Mouse (Mus musculus): ENCODE data around the gene Sec24b. TPM values are rescaled to one million over a fixed set of nuclear protein-coding genes. Genes with fewer than 3 reads are reported as not detected.

The Sec24b gene
- polyA plus RNA-seq, 1 experiment from 2014 or later, result 37.7 TPM

DNA sequence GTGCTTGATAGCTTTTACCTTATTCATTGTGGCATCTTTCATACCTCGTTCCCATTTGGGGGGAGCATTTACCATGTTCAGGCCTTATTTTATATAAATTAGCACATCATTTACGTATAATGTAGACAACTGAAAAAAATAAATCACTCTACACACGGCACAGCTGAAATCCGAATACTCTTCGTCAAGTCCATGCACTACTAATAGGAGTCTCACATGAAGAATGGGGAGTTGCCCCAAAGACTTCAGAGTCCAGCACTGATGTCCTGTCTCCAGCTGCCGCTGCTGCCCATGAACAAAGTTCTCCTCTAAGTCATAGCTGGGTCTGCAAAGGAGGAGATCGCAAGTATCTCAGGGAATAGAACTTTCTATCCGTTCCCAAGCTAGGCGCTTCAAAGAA is 15.9 kb upstream of the Sec24b start:
- no peaks in the 10 kb centered on the region for H3K36me3 ChIP-seq (replicated peaks)
- no peaks in the 10 kb centered on the region for H3K27me3 ChIP-seq (replicated peaks; ENCODE audit: low read depth, poor library complexity, severe bottlenecking)
- no peak for DNase-seq (ENCODE audit: low spot score)
- H3K27ac ChIP-seq (replicated peaks), result no peak overlapping the region
- H3K4me1 ChIP-seq, result no peaks in the 10 kb centered on the region
- H3K4me3 ChIP-seq, result no peak overlapping the region
- 92% methylated on average over 9 of the region's 9 CpGs for WGBS
- H3K9me3 ChIP-seq, result no peaks in the 10 kb centered on the region

DNA sequence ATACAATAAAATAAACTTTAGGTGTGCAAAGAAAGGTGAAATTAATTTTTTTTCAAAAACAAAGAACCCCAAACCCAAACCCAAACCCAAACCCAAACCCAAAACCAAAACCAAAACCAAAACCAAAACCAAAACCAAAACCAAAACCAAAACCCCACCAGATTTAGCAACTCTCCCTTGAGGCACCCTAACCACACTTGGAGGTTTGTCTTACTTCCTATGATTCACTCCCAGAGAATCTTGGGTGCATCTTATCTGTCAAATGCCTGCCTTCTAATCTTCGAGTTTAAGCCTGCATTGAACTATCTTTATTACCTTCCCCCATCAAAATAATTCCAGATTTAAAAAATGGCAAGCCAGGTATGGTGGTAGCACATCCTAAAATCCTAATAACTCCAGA is 14.4 kb upstream of the Sec24b start:
- H3K27me3 ChIP-seq (replicated peaks; ENCODE audit: low read depth, poor library complexity, severe bottlenecking), result no peaks in the 10 kb centered on the region
- no peaks in the 10 kb centered on the region for H3K4me1 ChIP-seq
- WGBS, result 65% methylated on average over 1 of the region's 1 CpGs
- H3K9me3 ChIP-seq, result no peaks in the 10 kb centered on the region
- DNase-seq (ENCODE audit: low spot score), result no peak
- no peak overlapping the region for H3K27ac ChIP-seq (replicated peaks)
- H3K4me3 ChIP-seq, result no peak overlapping the region
- no peaks in the 10 kb centered on the region for H3K36me3 ChIP-seq (replicated peaks)

DNA sequence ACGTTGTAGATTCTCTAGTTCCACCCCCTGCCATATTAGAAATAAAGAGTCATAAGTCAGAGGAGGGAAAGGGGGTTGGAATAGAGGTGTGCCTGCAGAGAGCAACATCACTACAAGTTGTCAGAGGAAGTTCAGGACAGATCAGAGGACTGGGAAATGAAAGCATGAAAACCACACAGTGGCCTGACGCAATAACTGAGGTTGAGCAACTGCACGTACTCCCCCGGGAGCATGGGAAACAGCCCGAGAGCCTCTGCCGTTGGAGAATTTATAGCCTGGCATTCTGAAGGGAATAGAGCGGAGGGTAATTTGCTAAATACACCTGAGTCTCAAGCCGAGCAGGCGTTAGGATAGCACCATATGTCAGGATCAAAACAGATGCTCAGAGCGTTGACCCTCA is 11.7 kb upstream of the Sec24b start:
- no peaks in the 10 kb centered on the region for H3K27me3 ChIP-seq (replicated peaks; ENCODE audit: low read depth, poor library complexity, severe bottlenecking)
- DNase-seq (ENCODE audit: low spot score), result no peak
- no peaks in the 10 kb centered on the region for H3K9me3 ChIP-seq
- no peak overlapping the region for H3K4me3 ChIP-seq
- H3K4me1 ChIP-seq, result no peaks in the 10 kb centered on the region
- H3K36me3 ChIP-seq (replicated peaks), result no peaks in the 10 kb centered on the region
- WGBS, result 75% methylated on average over 10 of the region's 10 CpGs
- no peak overlapping the region for H3K27ac ChIP-seq (replicated peaks)

DNA sequence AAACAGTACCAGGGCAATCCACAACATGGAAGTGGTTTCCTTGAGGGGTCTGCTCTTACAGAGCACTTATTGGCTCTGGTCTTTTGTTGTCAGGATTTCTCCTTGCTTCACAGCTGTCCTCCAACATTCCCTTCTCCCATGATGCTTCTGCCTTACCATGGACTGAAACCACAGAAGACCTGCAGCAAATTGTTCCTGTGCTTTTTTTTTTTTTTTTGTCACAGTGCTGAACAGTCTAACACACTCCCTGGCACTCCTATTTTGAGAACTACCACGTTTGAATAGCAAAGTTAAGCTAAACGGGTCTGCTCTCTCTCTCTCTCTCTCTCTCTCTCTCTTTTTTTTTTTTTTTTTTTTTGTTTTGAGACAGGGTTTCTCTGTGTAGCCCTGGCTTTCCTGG is 10.6 kb upstream of the Sec24b start:
- H3K4me1 ChIP-seq, result no peaks in the 10 kb centered on the region
- H3K9me3 ChIP-seq, result no peaks in the 10 kb centered on the region
- no peak for DNase-seq (ENCODE audit: low spot score)

DNA sequence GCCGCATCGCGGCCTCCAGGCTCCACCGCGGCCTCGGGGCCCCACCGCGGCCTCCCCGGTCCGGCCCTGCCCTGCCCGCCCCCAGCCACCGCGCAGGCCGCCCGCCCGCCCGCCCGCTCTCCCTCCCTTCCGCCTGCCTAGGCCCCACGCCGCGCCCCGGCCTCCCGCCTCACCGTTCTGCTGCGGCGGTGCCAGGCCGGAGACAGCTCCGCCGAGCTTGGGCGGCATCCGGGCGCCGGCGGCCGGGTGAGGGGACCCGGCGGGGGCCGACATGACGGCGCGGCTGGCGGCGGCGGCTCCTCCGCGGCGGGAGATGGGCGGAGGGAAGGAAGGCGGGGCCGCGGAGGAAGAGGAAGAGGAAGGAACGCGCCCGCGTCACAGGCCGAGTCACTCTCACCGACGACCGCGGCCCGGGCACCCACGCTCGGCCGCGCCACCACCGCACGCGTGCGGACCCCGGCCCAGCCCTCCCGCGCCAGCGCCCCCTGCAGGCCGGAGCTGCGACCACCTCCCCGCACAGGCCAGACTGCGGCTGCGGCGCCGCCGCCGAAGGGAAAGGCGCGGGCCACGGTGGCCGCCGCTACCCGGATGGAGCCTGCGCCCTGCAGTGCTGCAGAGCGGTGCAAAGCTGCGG is 840 bp downstream of the Sec24b start:
- under 1% methylated on average over 80 of the region's 92 CpGs for WGBS
- peak overlapping the region; percentile 99 for H3K27ac ChIP-seq (replicated peaks)
- peaks cover 46% of the 10 kb centered on the region for H3K4me1 ChIP-seq
- H3K9me3 ChIP-seq, result no peaks in the 10 kb centered on the region
- no peaks in the 10 kb centered on the region; the same call in 1 of the 2 replicates for H3K27me3 ChIP-seq (replicated peaks; ENCODE audit: low read depth, poor library complexity, severe bottlenecking)
- peak overlapping the region; percentile 79 for H3K4me3 ChIP-seq
- peaks cover 20% of the 10 kb centered on the region for H3K36me3 ChIP-seq (replicated peaks)
- DNase-seq (ENCODE audit: low spot score), result peak; percentile 94

More for the DNA sequence above, 10.6 kb upstream of the Sec24b start:
- Histone ChIP-seq H3K4me3 (no peak overlapping the region), H3K36me3 (replicated peaks) (no peaks in the 10 kb centered on the region), H3K27ac (replicated peaks) (no peak overlapping the region), H3K27me3 (replicated peaks; ENCODE audit: low read depth, poor library complexity, severe bottlenecking) (no peaks in the 10 kb centered on the region)
- WGBS, result 82% methylated on average over 2 of the region's 2 CpGs

DNA sequence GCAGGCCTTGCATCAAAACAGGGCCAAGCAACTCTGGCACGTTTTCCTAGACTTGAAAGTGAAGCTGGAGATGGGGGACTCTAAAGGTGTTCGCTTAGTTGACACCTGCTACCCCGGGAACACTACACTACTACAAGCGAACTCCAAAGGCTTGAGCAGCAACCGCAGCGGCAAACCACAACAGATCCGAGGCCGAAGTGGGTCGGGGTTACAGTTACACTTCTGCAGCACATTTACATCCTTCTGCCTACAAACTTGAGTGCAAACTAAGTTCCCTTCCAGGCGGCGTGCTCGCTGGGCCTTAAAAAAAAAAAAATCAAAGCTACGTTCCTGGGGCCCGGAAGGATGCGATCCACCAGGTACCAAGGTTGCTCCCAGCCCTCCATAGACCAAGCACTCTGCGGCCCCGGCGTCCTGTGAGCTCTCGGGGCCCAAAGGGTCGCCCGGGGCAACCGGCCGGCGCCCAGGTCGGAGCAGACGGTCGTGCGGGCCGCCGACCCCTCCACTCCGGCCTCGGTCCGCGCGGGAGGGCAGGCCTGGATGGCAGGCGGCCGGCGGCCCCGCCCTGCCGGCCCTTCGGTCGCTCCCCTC is 1.5 kb downstream of the Sec24b start:
- WGBS, result under 1% methylated on average over 42 of the region's 42 CpGs
- H3K4me1 ChIP-seq, result peaks cover 51% of the 10 kb centered on the region
- DNase-seq (ENCODE audit: low spot score), result no peak
- H3K9me3 ChIP-seq, result no peaks in the 10 kb centered on the region
- H3K36me3 ChIP-seq (replicated peaks), result peaks cover 24% of the 10 kb centered on the region
- H3K27ac ChIP-seq (replicated peaks), result peak overlapping the region; percentile 99
- H3K27me3 ChIP-seq (replicated peaks; ENCODE audit: low read depth, poor library complexity, severe bottlenecking), result no peaks in the 10 kb centered on the region; the same call in 1 of the 2 replicates
- peak overlapping the region; percentile 79 for H3K4me3 ChIP-seq

DNA sequence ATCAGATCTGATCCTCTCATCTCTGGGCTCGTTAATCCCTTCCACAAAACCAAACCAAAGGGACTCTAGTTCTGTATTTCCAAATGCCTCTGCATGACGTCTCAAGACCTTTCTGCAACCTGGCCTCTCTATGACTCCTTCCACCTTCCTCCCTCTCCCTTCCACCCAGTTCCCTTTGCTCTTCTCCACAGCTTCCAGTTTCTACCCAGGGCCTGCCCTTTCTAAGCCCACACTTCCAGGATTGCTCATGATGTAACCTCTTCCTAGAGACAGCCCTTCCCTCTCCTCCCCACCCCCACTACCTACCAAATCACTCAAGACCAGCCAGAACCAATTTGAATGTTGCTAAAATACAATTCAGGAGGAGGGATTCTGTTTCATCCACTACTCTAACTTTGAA is 2.9 kb downstream of the Sec24b start:
- no peak for DNase-seq (ENCODE audit: low spot score)
- Histone ChIP-seq H3K4me3 (peak overlapping the region; percentile 79; the same call in 1 of the 2 replicates), H3K36me3 (replicated peaks) (peaks cover 30% of the 10 kb centered on the region), H3K27ac (replicated peaks) (no peak overlapping the region), H3K27me3 (replicated peaks; ENCODE audit: low read depth, poor library complexity, severe bottlenecking) (no peaks in the 10 kb centered on the region; the same call in 1 of the 2 replicates), H3K4me1 (peaks cover 60% of the 10 kb centered on the region), H3K9me3 (no peaks in the 10 kb centered on the region)
- 74% methylated on average over 2 of the region's 2 CpGs for WGBS

DNA sequence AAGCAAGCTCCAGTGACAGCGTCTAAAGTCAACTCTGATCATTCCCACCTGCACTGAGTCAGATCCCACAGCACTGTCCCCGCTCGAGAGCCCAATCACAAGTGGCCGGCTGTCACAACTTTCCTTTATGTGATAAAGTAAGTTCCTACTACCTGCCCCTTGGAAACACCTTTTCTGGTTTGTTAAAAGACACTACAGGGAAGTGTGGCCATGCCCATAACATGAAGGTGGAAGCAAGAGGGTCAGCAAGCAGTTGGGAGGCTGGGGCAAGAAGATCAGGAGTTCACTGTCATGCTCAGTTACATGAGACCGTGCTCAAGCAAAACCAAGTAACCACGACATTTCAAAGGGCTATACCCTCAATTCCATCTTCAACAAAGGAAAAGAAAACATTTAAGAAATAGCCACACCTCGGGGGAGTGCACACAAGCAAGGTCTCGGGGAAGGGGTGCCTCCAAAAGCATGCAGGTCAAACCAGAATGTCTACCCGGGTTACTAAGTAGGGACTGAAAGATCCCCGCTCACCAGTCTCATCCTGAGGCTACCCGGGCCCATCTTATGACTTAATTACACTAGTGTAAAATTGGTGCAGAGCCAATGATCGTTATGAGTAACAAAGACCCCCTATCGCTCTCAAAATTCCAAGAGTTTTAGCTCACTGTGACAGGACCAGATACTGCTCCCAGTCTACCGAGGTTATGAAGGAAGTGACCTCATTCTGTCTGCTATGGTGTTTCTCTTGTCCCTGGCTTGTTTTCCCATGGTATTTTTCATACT is 3.6 kb downstream of the Sec24b start:
- no peak for DNase-seq (ENCODE audit: low spot score)
- H3K27ac ChIP-seq (replicated peaks), result no peak overlapping the region
- H3K4me1 ChIP-seq, result peaks cover 68% of the 10 kb centered on the region
- peaks cover 30% of the 10 kb centered on the region for H3K36me3 ChIP-seq (replicated peaks)
- no peaks in the 10 kb centered on the region for H3K27me3 ChIP-seq (replicated peaks; ENCODE audit: low read depth, poor library complexity, severe bottlenecking)
- no peaks in the 10 kb centered on the region for H3K9me3 ChIP-seq
- WGBS, result 81% methylated on average over 14 of the region's 14 CpGs
- no peak overlapping the region for H3K4me3 ChIP-seq

DNA sequence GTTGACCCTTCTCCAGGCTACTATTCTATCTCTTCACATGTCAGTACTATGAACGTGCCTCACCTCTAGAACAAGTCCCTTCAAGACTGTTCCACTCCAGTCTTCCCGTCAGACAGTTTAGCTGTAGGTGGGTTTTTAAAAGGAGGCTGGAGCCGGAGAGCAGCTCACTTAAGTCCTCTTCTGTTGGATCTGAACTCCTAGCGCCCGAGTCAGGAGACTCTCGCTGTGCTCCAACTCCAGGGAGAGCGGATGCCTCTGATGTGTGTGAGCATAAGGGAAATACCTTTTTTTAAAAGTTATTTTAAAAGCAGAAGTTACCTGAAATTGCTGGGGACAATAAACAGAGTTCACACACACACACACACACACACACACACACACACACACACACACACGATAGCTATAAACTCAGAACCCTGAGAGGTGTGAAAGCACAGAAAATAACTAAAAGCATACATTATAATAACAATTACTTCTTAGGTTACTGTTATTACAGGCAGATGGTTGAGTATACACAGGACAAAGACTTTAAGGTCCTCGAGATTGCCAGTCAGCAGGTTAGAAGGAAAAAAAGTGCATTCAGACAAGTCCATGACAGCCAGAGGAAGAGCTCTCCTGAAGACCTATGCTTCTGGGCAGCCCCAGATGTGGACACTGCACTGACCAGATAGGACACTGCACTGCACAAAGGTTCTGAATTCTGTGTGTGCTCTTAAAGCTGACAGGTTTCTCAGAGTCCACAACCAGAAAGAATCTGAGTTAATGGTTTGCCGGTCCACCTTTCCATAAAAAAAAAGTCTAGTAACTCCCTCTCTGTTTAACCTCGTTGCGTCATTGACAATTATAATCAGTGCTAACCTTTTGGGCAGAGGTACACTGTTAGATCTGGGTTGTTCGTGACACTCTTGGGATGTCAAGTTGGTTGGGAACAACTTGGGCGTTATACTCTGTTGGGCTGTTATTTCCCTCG is 5.7 kb downstream of the Sec24b start:
- Histone ChIP-seq H3K9me3 (no peaks in the 10 kb centered on the region), H3K4me1 (peaks cover 67% of the 10 kb centered on the region), H3K27me3 (replicated peaks; ENCODE audit: low read depth, poor library complexity, severe bottlenecking) (no peaks in the 10 kb centered on the region), H3K36me3 (replicated peaks) (peaks cover 42% of the 10 kb centered on the region), H3K27ac (replicated peaks) (no peak overlapping the region), H3K4me3 (no peak overlapping the region)
- DNase-seq (ENCODE audit: low spot score), result no peak
- 89% methylated on average over 15 of the region's 15 CpGs for WGBS

DNA sequence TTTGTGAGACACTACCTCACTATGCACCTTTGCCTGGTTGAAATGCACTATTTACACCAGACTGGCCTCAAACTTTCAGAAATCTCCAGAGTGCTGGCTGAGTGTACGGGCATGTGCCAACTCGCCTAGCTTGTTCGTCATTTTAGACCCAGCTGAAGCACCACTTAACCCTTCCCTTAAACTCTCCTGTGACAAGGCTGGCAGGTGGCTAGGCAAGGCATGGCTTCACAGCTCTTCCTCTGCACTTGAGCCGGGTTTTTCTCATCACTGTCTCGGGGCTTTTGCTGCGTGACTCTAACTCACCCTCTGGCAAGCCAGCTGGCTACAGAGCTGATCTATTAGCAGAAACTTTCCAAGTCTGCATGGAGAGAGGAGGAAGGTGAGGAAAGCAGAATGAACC is 6.8 kb downstream of the Sec24b start:
- Histone ChIP-seq H3K4me3 (no peak overlapping the region), H3K27me3 (replicated peaks; ENCODE audit: low read depth, poor library complexity, severe bottlenecking) (no peaks in the 10 kb centered on the region), H3K9me3 (no peaks in the 10 kb centered on the region), H3K4me1 (peaks cover 65% of the 10 kb centered on the region), H3K27ac (replicated peaks) (no peak overlapping the region), H3K36me3 (replicated peaks) (peaks cover 52% of the 10 kb centered on the region)
- 78% methylated on average over 6 of the region's 6 CpGs for WGBS
- peak; percentile 19 for DNase-seq (ENCODE audit: low spot score)

DNA sequence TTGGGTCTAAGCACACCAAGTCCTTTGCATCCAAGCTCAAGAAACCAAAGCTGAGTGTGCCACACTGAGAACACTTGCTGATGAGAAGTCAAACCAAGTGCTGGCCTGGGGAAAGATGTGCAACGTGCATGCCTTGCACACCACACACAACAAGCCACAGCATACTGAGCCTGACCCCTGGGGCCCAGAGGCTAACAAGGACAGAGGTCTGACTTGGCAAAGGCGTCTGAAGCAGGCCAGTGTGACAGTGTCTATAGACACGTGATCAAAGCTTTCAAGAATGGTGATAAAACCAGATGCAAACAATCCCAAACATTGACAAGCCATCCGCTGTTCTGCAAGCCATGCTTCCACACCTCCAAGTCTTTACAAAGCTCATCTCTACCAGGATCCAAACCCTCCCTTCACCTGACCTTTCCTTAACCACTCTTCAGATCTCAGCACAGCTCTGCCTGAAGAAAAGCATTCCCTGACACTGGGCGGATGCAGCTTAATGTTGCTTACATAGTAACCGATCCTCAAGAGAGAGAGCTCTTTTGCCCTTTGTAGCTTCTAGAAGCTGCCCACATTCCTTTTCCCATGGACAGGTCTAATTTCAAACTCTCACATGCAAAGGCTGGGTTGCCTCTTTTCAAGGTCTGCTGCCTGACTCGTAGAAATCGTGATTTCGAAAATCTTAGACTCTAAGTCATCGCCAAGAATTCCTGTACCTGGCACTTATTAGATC is 7.8 kb downstream of the Sec24b start:
- Histone ChIP-seq H3K27ac (replicated peaks) (no peak overlapping the region), H3K4me1 (peaks cover 54% of the 10 kb centered on the region), H3K27me3 (replicated peaks; ENCODE audit: low read depth, poor library complexity, severe bottlenecking) (no peaks in the 10 kb centered on the region), H3K4me3 (no peak overlapping the region), H3K36me3 (replicated peaks) (peaks cover 57% of the 10 kb centered on the region), H3K9me3 (no peaks in the 10 kb centered on the region)
- peak; percentile 17 for DNase-seq (ENCODE audit: low spot score)
- 57% methylated on average over 10 of the region's 10 CpGs for WGBS

Data from embryonic facial prominence, embryonic 10.5 days (tissue).